Mouse (Mus musculus) cerebellum, adult 8-10 months (tissue): Measurements from ENCODE around the gene Kcnip4.

Experiments
- DNase-seq: peaks from one replicate; pipeline ENCODE4 v3.0.0; 2022

The Kcnip4 gene

DNA sequence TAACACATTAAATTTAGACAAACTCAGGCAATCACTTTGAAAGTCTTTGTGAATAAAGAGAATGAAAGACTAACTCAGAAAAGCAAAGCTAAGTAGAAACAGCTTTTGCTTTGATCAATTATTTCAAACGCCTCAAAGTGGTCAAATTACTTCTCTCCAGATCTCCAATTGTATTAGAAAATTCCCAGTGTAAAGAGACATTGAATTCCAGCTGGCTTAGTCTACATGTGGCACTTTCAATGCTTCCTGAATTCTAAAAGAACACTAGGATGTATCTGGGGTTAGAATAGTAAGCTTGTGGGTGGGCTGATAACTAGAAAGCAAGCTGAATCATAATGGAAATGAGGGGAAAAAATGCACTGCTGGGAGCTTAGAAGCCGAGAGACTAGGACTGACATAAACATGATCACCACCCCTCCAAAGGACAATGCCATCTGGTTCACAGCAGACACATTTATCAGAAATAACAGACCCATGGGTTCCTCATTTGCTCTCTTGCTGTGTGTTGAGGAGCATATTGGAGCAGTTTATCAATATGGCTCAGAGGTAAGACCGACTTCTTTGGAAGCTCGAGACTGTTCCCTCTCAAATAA lies 323.4 kb downstream of the Kcnip4 start:
- no peak for DNase-seq

GRCm38 (mm10) chr5:49188236-49188635 lies 336.5 kb downstream of the Kcnip4 start:
- DNase-seq: peak; percentile 43

DNA sequence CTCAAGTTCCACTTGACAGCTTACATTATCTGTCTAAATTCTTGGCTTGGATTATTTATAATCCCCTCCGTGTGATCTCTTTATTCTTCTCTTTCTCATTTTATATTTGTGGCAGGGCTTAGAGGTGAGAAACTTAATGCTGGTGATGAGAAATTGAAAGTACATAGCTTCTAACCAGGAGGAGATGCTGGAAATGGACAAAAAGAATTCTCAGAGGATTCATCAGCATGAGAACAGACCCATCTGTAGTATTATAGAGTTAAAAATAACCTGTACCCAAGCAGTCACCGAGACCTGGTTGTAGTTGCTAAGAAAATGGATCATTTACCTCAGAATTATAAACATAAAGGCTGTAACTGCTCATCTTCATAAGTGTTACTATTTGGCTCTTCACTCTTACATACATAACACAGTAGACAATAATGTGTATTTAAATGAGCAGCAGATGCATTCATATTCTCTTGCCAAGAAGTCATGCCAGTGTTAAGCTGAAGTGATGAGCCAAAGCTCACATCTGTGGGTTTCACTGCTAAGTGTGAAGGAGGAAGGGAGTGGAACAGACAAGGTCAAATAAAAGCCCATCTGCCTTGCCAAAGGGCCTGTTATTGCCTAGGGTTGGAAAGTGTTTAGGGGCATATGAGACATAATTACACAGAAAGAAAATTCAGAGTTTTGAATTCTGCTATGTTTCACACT lies 374.4 kb downstream of the Kcnip4 start:
- DNase-seq: no peak

DNA sequence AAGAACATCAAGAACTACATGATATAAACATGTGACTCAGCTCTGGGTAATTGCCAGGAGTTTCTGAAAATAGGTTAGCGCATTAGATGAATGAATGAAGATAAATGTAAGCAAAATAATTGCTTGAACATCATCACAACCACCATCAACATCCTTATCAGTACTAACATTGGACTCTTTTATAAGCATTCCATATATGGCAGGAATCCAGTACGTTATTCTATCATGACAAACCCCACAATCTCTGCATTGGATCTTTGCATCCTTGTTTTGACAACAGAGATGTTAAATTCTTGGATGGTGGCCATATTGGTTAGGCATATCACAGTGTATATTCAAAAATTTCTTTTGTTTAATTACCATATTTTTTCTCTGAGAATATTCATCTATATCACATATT lies 375.0 kb downstream of the Kcnip4 start:
- no peak for DNase-seq

- DNase-seq: peak; percentile 59
These were observed 429.3 kb downstream of the Kcnip4 start for GRCm38 (mm10) chr5:49095432-49095831.

- peak; percentile 41 for DNase-seq
These were observed 429.8 kb downstream of the Kcnip4 start for GRCm38 (mm10) chr5:49094945-49095344.

DNA sequence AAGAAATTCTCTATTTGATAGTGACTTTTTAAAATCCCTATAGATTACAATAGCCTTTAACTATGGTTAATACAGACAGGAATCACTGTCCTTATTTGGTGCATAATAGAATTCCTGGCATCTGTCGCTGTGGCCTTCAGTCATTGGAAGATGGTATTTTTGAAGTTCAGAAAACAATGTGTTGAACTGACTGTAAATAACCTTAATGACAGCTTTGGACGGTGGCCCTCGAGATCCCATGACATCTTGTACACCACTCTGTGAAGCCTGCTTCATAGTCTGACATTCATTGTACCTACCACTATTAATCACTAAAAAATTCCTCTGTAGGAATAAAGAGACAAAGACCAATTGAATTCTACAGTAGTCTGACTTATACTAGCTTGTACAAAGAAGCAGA lies 430.4 kb downstream of the Kcnip4 start:
- no peak for DNase-seq

GRCm38 (mm10) chr5:49090122-49090680 lies 434.5 kb downstream of the Kcnip4 start:
- DNase-seq: peak; percentile 90

DNA sequence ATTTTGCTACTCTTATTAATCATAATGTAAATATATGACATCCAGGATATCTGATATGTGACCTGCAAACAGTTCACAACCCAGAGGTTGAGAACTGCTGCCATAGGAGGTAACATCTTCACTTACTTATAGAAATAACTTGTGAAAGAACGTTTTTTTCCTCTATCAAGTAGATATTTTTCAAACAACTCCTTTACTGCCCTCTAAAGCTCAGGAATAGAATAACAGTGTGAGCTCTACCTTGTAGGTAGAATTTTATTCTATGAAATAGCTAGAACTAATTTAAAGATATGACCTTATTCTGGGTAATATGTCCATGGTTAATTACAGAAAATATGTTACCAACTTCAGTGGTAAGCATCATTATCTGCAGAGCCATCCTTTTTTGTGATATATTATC lies 459.1 kb downstream of the Kcnip4 start:
- DNase-seq: no peak

DNA sequence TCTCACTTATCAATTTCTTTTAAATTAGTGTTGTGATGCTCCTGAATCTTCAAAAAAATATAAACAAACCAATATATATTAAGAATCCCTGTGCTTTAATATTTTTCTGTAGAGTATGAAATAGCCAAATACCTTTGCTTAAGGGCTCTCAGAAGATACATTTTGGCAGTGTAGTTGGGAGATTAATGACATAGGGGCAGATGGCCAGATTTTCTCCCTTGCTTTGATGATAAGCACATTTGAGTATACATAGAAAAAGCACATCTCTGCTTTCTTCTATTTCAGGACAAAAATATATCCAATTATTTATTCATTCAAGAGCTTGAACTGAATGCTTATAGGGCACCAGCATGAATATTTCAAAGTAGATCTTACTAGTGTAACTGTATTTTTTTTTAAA lies 465.8 kb downstream of the Kcnip4 start:
- no peak for DNase-seq

DNA sequence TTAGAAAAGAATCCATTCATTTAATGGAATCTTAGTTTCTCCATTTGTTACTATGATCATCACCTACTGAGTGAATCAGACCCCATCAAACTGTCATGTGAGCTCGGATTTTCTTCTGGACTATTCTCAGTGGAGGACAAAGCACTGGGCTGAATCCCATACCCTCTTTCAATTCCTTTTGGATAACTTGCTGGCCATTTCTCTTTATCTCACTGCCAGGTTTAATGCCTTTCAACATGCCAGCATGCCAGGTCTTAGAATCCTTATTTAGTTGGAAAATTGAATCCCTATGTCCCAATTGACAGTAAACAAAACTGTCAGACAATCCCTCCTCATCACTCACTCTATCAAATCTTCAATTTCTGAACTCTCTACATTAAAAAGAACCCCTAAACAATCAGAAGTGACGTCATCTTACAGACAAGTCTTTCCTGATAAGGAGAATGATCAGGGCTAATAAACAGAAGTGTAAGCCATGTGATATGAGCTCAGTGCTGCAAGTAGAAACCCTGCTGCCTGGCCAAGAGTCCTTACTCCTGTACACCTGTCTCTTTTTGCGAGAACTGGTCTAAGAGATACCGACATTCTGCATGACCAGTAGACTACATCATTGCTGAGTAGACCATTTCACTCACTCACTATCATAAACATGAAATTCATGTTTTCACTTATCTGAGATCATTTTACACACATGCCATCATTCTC lies 466.9 kb downstream of the Kcnip4 start:
- DNase-seq: peak; percentile 35

DNA sequence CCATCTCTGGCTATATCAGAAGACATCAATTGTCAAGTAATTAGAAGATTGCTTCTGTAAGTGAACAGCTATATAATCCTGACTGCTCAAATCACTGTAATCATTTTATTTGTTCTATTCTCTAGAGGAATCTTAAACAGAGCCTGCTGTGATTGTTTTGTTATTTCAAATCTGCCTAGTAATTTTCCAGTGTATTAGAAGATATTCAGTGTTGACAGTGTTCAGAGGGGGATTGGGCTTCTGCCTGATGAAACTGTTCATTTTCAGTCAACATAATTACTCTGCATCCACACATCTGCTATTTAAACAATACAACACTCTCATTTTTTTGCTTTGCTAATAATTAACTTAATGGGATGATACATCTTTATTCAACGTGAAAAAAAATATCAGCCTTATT lies 476.7 kb downstream of the Kcnip4 start:
- no peak for DNase-seq

DNA sequence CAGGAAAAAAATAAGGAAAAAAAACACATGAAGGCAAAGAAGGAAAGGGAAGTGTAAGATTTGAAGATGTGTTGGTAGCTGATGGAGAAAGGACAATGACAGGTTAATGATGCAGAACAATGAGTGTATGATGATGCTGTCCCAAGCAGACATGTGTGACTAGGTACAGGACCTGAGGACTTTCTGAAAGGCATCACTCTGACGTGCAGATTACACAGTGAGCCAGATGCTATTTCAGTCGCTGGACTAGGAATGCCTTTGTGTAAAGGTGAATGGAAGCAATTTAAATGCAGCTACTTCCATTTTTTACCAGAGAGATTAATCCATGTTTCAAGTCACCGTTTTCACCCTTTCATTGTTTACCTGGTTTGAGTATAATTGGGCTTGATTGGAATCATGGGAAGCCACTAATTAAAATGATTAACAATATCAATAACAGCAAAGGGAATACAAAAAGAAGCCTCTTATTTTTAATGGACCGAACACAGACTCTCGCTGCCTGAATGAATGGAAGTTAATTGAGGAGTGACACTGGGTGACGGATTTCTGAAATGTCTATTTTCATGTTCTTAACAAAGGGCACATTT lies 483.4 kb downstream of the Kcnip4 start:
- DNase-seq: no peak

- DNase-seq: peak; percentile 17
These were observed 527.3 kb downstream of the Kcnip4 start for GRCm38 (mm10) chr5:48997359-48997758.

DNA sequence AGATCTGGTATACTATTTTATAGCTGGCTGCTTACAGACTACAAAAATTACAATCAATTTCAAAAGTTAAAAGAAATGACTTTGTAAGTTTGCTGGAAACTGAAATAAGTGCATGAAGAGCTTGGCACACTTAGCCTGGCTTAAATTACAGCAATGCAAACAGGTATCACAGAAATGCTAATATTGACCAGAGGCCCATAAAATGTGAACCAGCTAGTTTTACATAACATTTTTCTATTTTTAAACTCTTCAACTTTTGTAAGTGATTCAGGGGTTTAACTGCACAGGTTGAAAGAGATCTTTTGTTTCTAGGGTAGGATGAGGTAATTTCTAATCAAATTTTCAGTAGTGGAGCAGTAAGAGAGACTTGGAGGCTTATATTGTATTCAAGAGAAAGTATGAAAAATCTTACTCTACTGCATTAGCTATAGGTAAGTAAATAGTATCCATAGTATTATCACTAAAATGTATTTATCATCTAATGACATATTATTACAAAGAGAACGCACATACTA lies 535.5 kb downstream of the Kcnip4 start:
- DNase-seq: no peak

GRCm38 (mm10) chr5:48942378-48943088 lies 582.2 kb downstream of the Kcnip4 start:
- DNase-seq: no peak

GRCm38 (mm10) chr5:48931881-48932280 lies 592.8 kb downstream of the Kcnip4 start:
- DNase-seq: no peak

DNA sequence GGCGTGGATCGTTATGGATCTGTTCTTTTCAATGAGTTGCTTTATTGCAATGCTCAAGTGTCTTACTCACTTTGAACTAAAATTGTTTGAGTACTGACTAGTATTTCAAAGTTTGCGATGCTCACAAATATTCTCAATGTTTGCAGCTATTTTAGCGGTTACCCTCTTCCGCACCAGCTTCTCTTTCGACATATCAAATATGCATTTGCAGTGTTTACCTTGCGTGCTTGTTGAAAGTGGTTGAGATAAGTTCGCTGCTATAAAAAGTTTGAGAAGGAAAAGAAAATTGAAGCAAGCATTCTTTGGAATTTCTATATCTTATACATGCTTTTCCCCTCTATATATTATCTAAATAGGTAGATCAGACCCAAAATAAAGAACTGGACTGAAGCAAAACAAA lies 634.5 kb downstream of the Kcnip4 start:
- DNase-seq: no peak

GRCm38 (mm10) chr5:48889395-48890194 lies 635.1 kb downstream of the Kcnip4 start:
- DNase-seq: peak; percentile 28

GRCm38 (mm10) chr5:48878081-48878480 lies 646.6 kb downstream of the Kcnip4 start:
- DNase-seq: no peak

GRCm38 (mm10) chr5:48864268-48864967 lies 660.3 kb downstream of the Kcnip4 start:
- DNase-seq: no peak
